Mouse (Mus musculus): ENCODE results near the gene Prkcz. TPM values are rescaled to one million over a fixed set of nuclear protein-coding genes. Genes with fewer than 3 reads are reported as not detected.

Gene Prkcz
- polyA plus RNA-seq, 1 experiment from 2014 or later, result 65.4 TPM

DNA sequence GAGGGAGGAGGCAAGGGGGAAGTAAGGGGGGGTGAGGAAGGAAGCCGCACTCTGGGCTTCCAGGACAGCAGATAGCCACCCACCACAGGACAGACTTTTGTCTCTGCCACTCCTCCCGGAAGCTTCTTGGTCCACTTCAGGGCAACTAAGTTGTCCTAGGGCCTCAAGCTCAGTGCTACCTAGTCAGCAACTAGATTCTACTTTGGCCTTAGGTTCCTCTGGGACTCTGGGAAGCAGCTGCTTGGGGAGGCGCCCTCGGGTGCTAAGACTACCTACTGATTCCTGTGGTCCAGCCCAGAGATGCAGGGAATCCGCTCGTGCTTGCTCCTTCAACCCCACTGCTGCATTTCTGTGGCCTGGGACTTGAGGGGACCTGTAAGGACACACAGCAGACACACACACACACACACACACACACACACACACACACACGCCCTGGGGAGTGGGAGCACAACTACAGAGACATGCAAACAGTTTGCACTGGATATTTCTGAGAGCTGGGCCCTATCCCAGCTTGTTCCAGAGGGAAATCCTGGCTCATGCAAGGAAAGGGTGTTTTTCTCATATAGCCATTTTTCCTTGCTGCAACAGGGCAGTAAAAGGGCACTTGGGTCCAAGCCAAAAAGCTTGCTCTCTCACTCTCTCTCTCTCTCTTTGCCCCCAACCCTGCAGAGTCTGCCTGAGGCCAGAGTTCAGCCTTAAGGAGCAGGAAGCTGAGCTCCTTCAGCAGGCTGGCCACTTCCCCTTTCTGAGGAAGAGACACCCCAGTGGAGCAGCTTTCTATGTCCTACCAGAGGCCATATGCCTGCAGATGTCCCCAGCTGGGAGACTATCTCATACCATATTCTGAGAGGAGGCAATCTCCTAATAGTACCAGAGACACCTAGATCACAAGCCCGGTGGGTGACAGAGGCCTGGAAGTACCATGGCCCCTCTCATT is 126.5 kb downstream of the Prkcz start:
- peak overlapping the region; percentile 47; the same call in 1 of the 2 replicates for H3K9ac ChIP-seq (replicated peaks; ENCODE audit: low read length)
- ATAC-seq (ENCODE audit: low FRiP score, low TSS enrichment), result 0 out of 2 replicates have a peak, but pooled peaks have one; percentile 2

DNA sequence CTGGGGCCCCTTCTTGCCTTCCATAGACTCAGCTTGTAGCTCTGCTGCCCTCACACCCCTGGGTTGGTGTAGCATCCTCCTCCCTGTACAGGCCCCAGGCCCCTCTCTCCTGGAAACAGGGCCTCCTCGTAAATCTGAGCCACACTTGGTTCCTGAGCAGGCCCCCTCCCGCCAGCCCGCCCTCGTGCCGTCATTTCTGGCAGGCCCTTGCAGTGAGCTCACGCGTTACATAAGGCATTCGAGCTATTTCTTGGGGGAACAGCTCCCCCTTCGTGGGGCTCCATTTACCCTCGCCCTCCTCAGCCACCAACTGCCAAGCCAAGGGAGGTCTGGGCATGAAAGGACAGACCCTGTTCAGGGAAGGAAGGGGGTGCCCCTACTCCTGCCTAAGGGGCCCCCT is 127.3 kb downstream of the Prkcz start:
- ATAC-seq (ENCODE audit: low FRiP score, low TSS enrichment) (no peak), DNase-seq (peak; percentile 43)
- H3K9me3 ChIP-seq (ENCODE audit: control insufficient read depth, low read length), result no peaks in the 10 kb centered on the region
- peak overlapping the region; percentile 86 for H3K27ac ChIP-seq (replicated peaks; ENCODE audit: low read depth, low read length)
- WGBS, result 28% methylated on average over 10 of the region's 10 CpGs
- H3K9ac ChIP-seq (replicated peaks; ENCODE audit: low read length), result peak overlapping the region; percentile 36; the same call in 1 of the 2 replicates
- H3K4me3 ChIP-seq (replicated peaks; ENCODE audit: low read depth, low read length), result no peak overlapping the region
- H3K36me3 ChIP-seq (ENCODE audit: control insufficient read depth, insufficient read depth, low read length), result no peaks in the 10 kb centered on the region
- H3K4me2 ChIP-seq (ENCODE audit: low read length), result no peak overlapping the region
- peaks cover 23% of the 10 kb centered on the region for H3K4me1 ChIP-seq (ENCODE audit: control insufficient read depth, insufficient read depth, low read length)
- H3K27me3 ChIP-seq (ENCODE audit: control insufficient read depth, insufficient read depth, low read length), result no peaks in the 10 kb centered on the region

More for the DNA sequence above, 126.5 kb downstream of the Prkcz start:
- no peaks in the 10 kb centered on the region for H3K36me3 ChIP-seq (ENCODE audit: control insufficient read depth, insufficient read depth, low read length)
- H3K27me3 ChIP-seq (ENCODE audit: control insufficient read depth, insufficient read depth, low read length), result no peaks in the 10 kb centered on the region
- peak overlapping the region; percentile 41 for H3K4me2 ChIP-seq (ENCODE audit: low read length)
- peaks cover 23% of the 10 kb centered on the region for H3K4me1 ChIP-seq (ENCODE audit: control insufficient read depth, insufficient read depth, low read length)
- 72% methylated on average over 8 of the region's 8 CpGs for WGBS
- H3K4me3 ChIP-seq (replicated peaks; ENCODE audit: low read depth, low read length), result no peak overlapping the region
- no peaks in the 10 kb centered on the region for H3K9me3 ChIP-seq (ENCODE audit: control insufficient read depth, low read length)
- no peak for DNase-seq
- peak overlapping the region; percentile 86 for H3K27ac ChIP-seq (replicated peaks; ENCODE audit: low read depth, low read length)

DNA sequence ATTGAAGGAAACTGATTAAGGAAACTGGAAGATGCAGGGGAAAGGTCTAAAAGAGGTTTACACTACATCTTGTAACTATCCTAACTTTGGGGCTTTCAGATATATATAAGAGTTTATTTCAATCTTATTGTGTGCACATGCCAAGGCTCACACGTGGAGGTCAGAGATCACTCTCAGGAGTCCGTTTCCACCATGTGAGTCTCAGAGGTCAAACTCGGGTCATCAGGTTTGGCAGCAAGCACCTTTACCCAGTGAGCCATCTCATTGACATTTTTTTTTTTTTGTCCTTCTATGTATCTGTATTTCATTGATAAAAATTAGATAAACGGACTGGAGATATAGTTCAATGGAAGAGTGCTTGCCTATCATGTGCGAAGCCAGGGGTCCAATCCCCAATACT is 132.7 kb downstream of the Prkcz start:
- Histone ChIP-seq H3K9me3 (ENCODE audit: control insufficient read depth, low read length) (no peaks in the 10 kb centered on the region), H3K27ac (replicated peaks; ENCODE audit: low read depth, low read length) (no peak overlapping the region), H3K4me3 (replicated peaks; ENCODE audit: low read depth, low read length) (no peak overlapping the region), H3K27me3 (ENCODE audit: control insufficient read depth, insufficient read depth, low read length) (no peaks in the 10 kb centered on the region), H3K4me2 (ENCODE audit: low read length) (no peak overlapping the region), H3K9ac (replicated peaks; ENCODE audit: low read length) (no peak overlapping the region), H3K36me3 (ENCODE audit: control insufficient read depth, insufficient read depth, low read length) (no peaks in the 10 kb centered on the region), H3K4me1 (ENCODE audit: control insufficient read depth, insufficient read depth, low read length) (peaks cover 4% of the 10 kb centered on the region; the same call in 1 of the 2 replicates)
- WGBS, result 87% methylated on average over 5 of the region's 5 CpGs
- DNase-seq, result no peak
- no peak for ATAC-seq (ENCODE audit: low FRiP score, low TSS enrichment)

DNA sequence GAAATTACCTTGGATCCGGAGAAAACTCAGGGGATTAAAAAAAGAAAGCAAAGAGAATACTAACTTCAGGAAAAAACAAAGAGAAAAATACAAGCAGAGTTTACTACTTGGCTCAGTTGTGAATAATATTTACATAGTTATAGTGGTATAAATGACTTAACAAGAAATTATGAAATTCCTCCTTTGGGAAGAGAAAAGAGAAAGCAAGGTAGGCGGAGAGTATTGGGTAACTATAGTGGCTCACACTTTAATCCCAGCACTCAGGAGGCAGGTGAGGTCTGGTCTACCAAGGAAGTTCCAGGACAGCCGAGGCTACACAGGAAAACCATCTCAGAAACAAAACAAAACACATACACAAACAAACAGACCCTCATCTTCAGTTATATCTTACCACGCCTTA is 133.2 kb downstream of the Prkcz start:
- no peaks in the 10 kb centered on the region for H3K36me3 ChIP-seq (ENCODE audit: control insufficient read depth, insufficient read depth, low read length)
- 0 out of 2 replicates have a peak, but pooled peaks cover 4% of the 10 kb centered on the region for H3K4me1 ChIP-seq (ENCODE audit: control insufficient read depth, insufficient read depth, low read length)
- DNase-seq (no peak), ATAC-seq (ENCODE audit: low FRiP score, low TSS enrichment) (no peak)
- WGBS, result 88% methylated on average over 4 of the region's 4 CpGs
- no peak overlapping the region for H3K9ac ChIP-seq (replicated peaks; ENCODE audit: low read length)
- no peak overlapping the region for H3K4me3 ChIP-seq (replicated peaks; ENCODE audit: low read depth, low read length)
- no peak overlapping the region for H3K4me2 ChIP-seq (ENCODE audit: low read length)
- no peak overlapping the region for H3K27ac ChIP-seq (replicated peaks; ENCODE audit: low read depth, low read length)
- H3K9me3 ChIP-seq (ENCODE audit: control insufficient read depth, low read length), result no peaks in the 10 kb centered on the region
- no peaks in the 10 kb centered on the region for H3K27me3 ChIP-seq (ENCODE audit: control insufficient read depth, insufficient read depth, low read length)

DNA sequence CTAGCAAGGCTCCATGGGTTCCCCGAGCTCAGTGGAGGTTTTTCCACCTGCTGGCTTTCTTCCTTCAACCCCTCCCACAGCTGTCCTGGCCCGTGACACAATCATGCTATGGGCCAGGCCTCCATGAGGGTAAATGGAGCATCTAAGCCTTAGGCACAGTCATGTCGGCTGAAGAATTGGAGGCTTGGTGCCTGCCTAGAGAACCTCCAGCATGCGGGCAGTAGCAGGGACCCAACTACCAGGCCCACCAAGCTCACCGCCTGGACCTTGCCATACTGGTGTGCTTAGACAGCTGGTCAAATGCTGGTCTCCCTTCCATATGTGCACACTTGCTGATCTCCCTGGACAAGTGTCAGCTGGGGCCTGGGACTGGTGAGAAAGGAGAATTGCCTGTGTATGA is 135.2 kb downstream of the Prkcz start:
- DNase-seq (no peak), ATAC-seq (ENCODE audit: low FRiP score, low TSS enrichment) (no peak)
- Histone ChIP-seq H3K27ac (replicated peaks; ENCODE audit: low read depth, low read length) (no peak overlapping the region), H3K4me3 (replicated peaks; ENCODE audit: low read depth, low read length) (no peak overlapping the region), H3K4me2 (ENCODE audit: low read length) (no peak overlapping the region), H3K36me3 (ENCODE audit: control insufficient read depth, insufficient read depth, low read length) (no peaks in the 10 kb centered on the region), H3K9ac (replicated peaks; ENCODE audit: low read length) (no peak overlapping the region), H3K9me3 (ENCODE audit: control insufficient read depth, low read length) (no peaks in the 10 kb centered on the region), H3K4me1 (ENCODE audit: control insufficient read depth, insufficient read depth, low read length) (peaks cover 11% of the 10 kb centered on the region), H3K27me3 (ENCODE audit: control insufficient read depth, insufficient read depth, low read length) (no peaks in the 10 kb centered on the region)
- 74% methylated on average over 5 of the region's 5 CpGs for WGBS

DNA sequence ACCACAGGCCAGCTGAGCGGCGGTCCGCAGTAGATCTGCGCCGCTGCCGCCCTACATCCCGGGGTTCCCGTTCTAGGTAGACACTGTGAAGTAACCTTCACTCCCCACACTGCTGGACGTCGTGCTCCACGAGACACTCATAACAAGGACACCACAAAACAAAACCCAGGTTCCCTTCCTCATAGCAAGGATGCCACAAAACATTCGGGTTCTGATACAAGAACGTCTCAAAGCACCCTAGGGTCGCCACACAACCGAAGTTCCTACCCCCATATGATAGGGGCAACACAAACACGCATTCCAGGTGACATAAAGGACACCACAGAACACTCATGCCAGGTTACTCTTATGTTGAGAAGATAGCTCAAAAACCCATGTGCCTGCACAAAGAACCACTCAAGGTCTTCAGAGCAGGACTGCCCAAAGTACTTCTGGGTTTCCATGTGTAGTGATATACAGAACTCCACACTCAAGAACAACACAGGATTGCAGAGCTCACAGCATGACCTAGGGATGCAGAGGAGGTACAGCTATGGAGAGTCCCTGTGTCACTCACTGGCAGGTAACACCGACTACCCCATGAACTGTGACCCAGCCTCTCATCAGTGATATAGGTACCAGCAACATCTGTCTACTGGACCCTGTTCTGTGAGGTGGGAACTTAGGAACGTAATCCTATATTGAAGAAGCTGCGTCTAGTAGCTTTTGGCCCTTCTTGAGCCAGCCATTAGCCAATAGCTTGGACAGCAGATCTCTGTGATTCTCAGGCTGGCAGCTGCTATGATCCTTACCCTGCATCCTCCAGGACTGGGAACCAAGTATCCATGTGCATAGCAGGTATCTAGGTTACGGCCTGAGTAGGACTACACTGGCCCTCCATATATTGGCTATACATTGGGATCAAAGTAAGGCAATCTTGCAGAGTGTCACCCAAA is 137.3 kb downstream of the Prkcz start:
- Histone ChIP-seq H3K9me3 (ENCODE audit: control insufficient read depth, low read length) (no peaks in the 10 kb centered on the region), H3K36me3 (ENCODE audit: control insufficient read depth, insufficient read depth, low read length) (no peaks in the 10 kb centered on the region), H3K4me1 (ENCODE audit: control insufficient read depth, insufficient read depth, low read length) (peaks cover 31% of the 10 kb centered on the region), H3K4me2 (ENCODE audit: low read length) (peak overlapping the region; percentile 78), H3K9ac (replicated peaks; ENCODE audit: low read length) (peak overlapping the region; percentile 94), H3K4me3 (replicated peaks; ENCODE audit: low read depth, low read length) (peak overlapping the region; percentile 44), H3K27ac (replicated peaks; ENCODE audit: low read depth, low read length) (peak overlapping the region; percentile 93), H3K27me3 (ENCODE audit: control insufficient read depth, insufficient read depth, low read length) (no peaks in the 10 kb centered on the region)
- WGBS, result 33% methylated on average over 20 of the region's 20 CpGs
- ATAC-seq (ENCODE audit: low FRiP score, low TSS enrichment) (no peak), DNase-seq (no peak)

DNA sequence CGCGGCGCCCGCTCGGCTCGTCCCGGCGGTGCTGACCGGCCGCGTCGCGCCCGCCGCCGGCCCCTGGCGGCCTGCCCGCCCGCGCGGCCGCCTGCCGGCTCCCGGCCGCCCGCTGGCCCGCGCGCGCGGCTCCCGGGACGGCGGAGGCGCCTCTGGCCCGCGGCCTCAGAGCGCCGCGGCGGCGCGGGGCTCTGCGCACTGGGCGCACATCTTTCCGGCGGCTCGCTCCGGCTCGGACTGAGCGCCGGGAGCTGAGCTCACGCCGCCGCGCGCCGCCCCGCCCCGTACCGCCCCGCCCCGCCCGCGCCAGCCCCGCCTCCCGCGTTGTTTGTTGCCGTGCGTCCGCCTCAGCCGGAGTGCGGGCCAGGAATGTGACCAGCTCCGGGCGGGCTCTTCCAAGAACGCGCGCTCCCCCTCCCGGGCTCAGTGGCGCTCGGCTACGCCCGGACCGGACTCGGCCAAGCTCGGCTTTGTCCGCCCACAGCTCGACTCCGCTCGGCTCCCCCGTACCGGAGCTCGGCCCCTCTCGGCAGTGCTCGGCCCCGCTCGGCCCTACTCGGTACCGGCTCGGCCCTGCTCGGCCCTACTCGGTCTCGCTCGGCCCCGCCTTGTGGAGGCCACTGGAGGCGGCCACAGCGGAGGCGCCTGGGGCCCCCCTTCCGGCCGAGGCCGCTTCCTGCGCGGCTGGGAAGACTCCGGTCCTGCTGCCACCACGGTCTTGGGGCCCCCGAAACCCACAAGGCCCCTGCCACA is 138.1 kb downstream of the Prkcz start:
- peak overlapping the region; percentile 100 for H3K4me2 ChIP-seq (ENCODE audit: low read length)
- H3K9me3 ChIP-seq (ENCODE audit: control insufficient read depth, low read length), result no peaks in the 10 kb centered on the region
- DNase-seq, result peak; percentile 99
- H3K9ac ChIP-seq (replicated peaks; ENCODE audit: low read length), result peak overlapping the region; percentile 94
- no peaks in the 10 kb centered on the region for H3K27me3 ChIP-seq (ENCODE audit: control insufficient read depth, insufficient read depth, low read length)
- WGBS, result under 1% methylated on average over 67 of the region's 116 CpGs
- H3K36me3 ChIP-seq (ENCODE audit: control insufficient read depth, insufficient read depth, low read length), result no peaks in the 10 kb centered on the region
- H3K27ac ChIP-seq (replicated peaks; ENCODE audit: low read depth, low read length), result peak overlapping the region; percentile 93
- peaks cover 39% of the 10 kb centered on the region for H3K4me1 ChIP-seq (ENCODE audit: control insufficient read depth, insufficient read depth, low read length)
- peak; percentile 99 for ATAC-seq (ENCODE audit: low FRiP score, low TSS enrichment)
- peak overlapping the region; percentile 44 for H3K4me3 ChIP-seq (replicated peaks; ENCODE audit: low read depth, low read length)

GRCm38 (mm10) chr4:155222552-155222840 is 138.7 kb downstream of the Prkcz start, which contains the start of gene Ski:
Ski (minus strand) TSS chr4:155222592.
- DNase-seq (no peak), ATAC-seq (ENCODE audit: low FRiP score, low TSS enrichment) (no peak)

More at GRCm38 (mm10) chr4:155222552-155222840, 138.7 kb downstream of the Prkcz start, which contains the start of gene Ski:
- peak within 1 kb of the TSS; percentile 82 for H3K4me3 ChIP-seq (replicated peaks; ENCODE audit: low read depth, low read length)
- no peaks in the 10 kb centered on the region for H3K36me3 ChIP-seq (ENCODE audit: control insufficient read depth, insufficient read depth, low read length)
- 2% methylated on average over 26 of the region's 63 CpGs for WGBS
- H3K9ac ChIP-seq (replicated peaks; ENCODE audit: low read length), result peak within 1 kb of the TSS; percentile 94
- peak within 1 kb of the TSS; percentile 93 for H3K27ac ChIP-seq (replicated peaks; ENCODE audit: low read depth, low read length)
- peaks cover 44% of the 10 kb centered on the region for H3K4me1 ChIP-seq (ENCODE audit: control insufficient read depth, insufficient read depth, low read length)
- H3K27me3 ChIP-seq (ENCODE audit: control insufficient read depth, insufficient read depth, low read length), result no peaks in the 10 kb centered on the region
- peak within 1 kb of the TSS; percentile 100 for H3K4me2 ChIP-seq (ENCODE audit: low read length)
- no peaks in the 10 kb centered on the region for H3K9me3 ChIP-seq (ENCODE audit: control insufficient read depth, low read length)

Data from midbrain, embryonic 14.5 days (tissue).